Mouse (Mus musculus) bone marrow macrophage, adult 2 months (primary cell): Measurements from ENCODE around the gene Rpl3. TPM values are rescaled to one million over a fixed set of nuclear protein-coding genes. Genes with fewer than 3 reads are reported as not detected.

Experiments
- H3K27ac ChIP-seq: 2 replicates; pipeline ENCODE4 v1.5.1; 2012; ENCODE audit warnings: low read depth, low read length; ENCODE audit not compliant: insufficient read depth
- H3K4me1 ChIP-seq: 2 replicates; pipeline ENCODE4 v1.6.1; 2012; ENCODE audit warnings: low read length; ENCODE audit not compliant: control insufficient read depth, insufficient read depth
- H3K4me3 ChIP-seq: 2 replicates; pipeline ENCODE4 v1.5.1; 2012; ENCODE audit warnings: mild to moderate bottlenecking, low read length, moderate library complexity; ENCODE audit not compliant: insufficient read depth
- CTCF ChIP-seq: IDR thresholded peaks from 2 replicates; pipeline ENCODE4 v1.5.1; 2012; ENCODE audit warnings: low read depth, mild to moderate bottlenecking, low read length, moderate library complexity
- POLR2A ChIP-seq: IDR thresholded peaks from 2 replicates; pipeline ENCODE4 v1.6.1; 2012; ENCODE audit warnings: mild to moderate bottlenecking, low read depth, low read length, borderline replicate concordance
- polyA plus RNA-seq: library from polyadenylated mRNA; stranded (reverse); fragments of >200 nt; gene quantifications from 2 replicates; pipeline ENCODE4 v1.2.4, GENCODE M21; 2012; ENCODE audit not compliant: missing spikeins, insufficient read depth, insufficient read length

The Rpl3 gene
- polyA plus RNA-seq, 1 experiment: 928 TPM

GRCm38 (mm10) chr15:80045749-80046148 lies 45.9 kb downstream of the Rpl3 start:
- Histone ChIP-seq H3K27ac (no peak overlapping the region), H3K4me1 (peaks cover 9% of the 10 kb centered on the region), H3K4me3 (no peak overlapping the region)
- no peak for TF ChIP-seq CTCF
- TF ChIP-seq POLR2A: no peak

- no peak overlapping the region for H3K4me3 ChIP-seq
Observed at GRCm38 (mm10) chr15:80044249-80044648, 47.4 kb downstream of the Rpl3 start.

GRCm38 (mm10) chr15:80042152-80042551 lies 49.5 kb downstream of the Rpl3 start:
- TF ChIP-seq CTCF (no peak), POLR2A (no peak)
- peak overlapping the region; percentile 83 for H3K27ac ChIP-seq

More at GRCm38 (mm10) chr15:80044249-80044648, 47.4 kb downstream of the Rpl3 start:
- peaks cover 9% of the 10 kb centered on the region for H3K4me1 ChIP-seq
- no peak overlapping the region for H3K27ac ChIP-seq
- no peak for TF ChIP-seq CTCF
- no peak for TF ChIP-seq POLR2A

GRCm38 (mm10) chr15:80038110-80038391 lies 53.6 kb downstream of the Rpl3 start:
- TF ChIP-seq CTCF (no peak), POLR2A (no peak)
- Histone ChIP-seq H3K4me1 (peaks cover 49% of the 10 kb centered on the region), H3K27ac (no peak overlapping the region), H3K4me3 (no peak overlapping the region)

More at GRCm38 (mm10) chr15:80042152-80042551, 49.5 kb downstream of the Rpl3 start:
- H3K4me1 ChIP-seq: peaks cover 20% of the 10 kb centered on the region
- no peak overlapping the region for H3K4me3 ChIP-seq

GRCm38 (mm10) chr15:80037255-80038109 lies 54.2 kb downstream of the Rpl3 start:
- no peak for TF ChIP-seq CTCF
- Histone ChIP-seq H3K27ac (0 out of 2 replicates have a peak overlapping the region, but pooled peaks have one; percentile 17), H3K4me1 (peaks cover 46% of the 10 kb centered on the region), H3K4me3 (no peak overlapping the region)

GRCm38 (mm10) chr15:80035341-80035885 lies 56.3 kb downstream of the Rpl3 start:
- peaks cover 42% of the 10 kb centered on the region for H3K4me1 ChIP-seq
- no peak overlapping the region for H3K4me3 ChIP-seq
- no peak for TF ChIP-seq CTCF
- no peak for TF ChIP-seq POLR2A
- H3K27ac ChIP-seq: peak overlapping the region; percentile 34

- peaks cover 47% of the 10 kb centered on the region for H3K4me1 ChIP-seq
- TF ChIP-seq POLR2A (no peak), CTCF (no peak)
- H3K27ac ChIP-seq: peak overlapping the region; percentile 34
- no peak overlapping the region for H3K4me3 ChIP-seq
Observed at GRCm38 (mm10) chr15:80034913-80035312, 56.8 kb downstream of the Rpl3 start.

GRCm38 (mm10) chr15:80034366-80034765 lies 57.3 kb downstream of the Rpl3 start:
- Histone ChIP-seq H3K4me3 (no peak overlapping the region), H3K4me1 (peaks cover 50% of the 10 kb centered on the region), H3K27ac (peak overlapping the region; percentile 32)
- TF ChIP-seq POLR2A: no peak
- no peak for TF ChIP-seq CTCF

GRCm38 (mm10) chr15:80031133-80031532 lies 60.5 kb downstream of the Rpl3 start:
- Histone ChIP-seq H3K4me3 (no peak overlapping the region), H3K27ac (peak overlapping the region; percentile 69), H3K4me1 (peaks cover 58% of the 10 kb centered on the region)
- TF ChIP-seq CTCF (peak; percentile 95), POLR2A (no peak)

GRCm38 (mm10) chr15:80030399-80030798 lies 61.3 kb downstream of the Rpl3 start:
- Histone ChIP-seq H3K27ac (peak overlapping the region; percentile 69), H3K4me3 (peak overlapping the region; percentile 10; the same call in 1 of the 2 replicates), H3K4me1 (peaks cover 61% of the 10 kb centered on the region)
- TF ChIP-seq CTCF: no peak
- 0 out of 2 replicates have a peak, but pooled peaks have one; percentile 55 for TF ChIP-seq POLR2A
